Mouse (Mus musculus): ENCODE results near the gene Tlk1.
A peak's percentile ranks its signal among the peaks of the same experiment; 100 is the strongest.

Tlk1 gene

DNA sequence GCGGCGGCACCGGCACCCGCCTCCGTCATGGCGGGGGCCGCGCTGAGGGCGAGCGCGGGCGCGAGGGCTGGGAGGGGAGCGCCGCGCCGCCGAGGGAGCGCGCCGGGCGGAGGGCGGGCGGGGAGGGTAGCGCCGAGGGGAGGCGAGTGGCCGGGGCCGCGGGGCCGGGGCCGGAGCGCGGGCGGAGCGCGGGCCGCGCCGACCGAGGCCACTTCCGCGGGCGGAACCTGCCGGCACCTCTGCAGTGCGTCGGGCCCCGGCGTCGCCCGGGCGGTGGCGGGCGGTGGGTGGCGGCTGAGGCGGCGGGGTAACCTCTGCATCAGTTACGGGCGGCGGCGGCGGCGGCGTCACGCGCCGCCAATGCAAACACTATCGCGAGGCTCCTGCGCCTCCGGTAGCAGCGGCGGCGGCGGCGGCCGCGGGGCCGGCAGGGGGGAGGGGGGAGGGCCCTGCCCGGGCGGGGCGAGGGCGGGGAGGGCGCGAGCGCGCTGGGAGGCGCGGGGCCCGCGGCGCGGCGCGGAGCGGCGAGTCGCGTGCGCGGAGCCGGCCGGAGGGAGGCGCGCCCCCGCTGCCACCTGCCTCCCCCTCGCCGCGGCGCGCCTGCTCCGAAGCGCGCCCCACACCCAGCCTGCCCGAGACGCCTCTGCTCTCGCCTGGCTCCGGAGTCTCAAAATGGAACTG lies at the start of gene Tlk1:
Gene Tlk1 (minus strand): TSS at position 358 of the 681 bp plus-strand sequence.
- peak; percentile 73 to 89 for DNase-seq

DNA sequence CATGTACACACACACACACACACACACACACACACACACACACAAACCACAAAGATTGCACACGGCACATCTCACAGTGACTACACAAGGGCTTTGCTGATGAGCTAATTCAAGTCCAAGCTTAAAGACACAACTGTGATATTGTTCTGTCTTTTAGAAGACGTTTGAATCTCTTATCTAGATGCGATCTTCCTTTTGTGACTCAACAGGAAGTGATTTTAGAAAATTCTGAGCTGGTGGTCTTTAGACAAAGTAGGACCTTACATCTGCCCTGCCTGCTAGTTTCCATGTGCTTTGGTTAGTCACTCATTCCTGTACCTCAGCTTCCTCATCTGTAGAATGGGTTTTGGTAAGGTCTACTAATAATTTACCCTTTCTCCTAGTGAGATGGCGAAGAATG lies 49.6 kb upstream of the Tlk1 start:
- no peak for DNase-seq

DNA sequence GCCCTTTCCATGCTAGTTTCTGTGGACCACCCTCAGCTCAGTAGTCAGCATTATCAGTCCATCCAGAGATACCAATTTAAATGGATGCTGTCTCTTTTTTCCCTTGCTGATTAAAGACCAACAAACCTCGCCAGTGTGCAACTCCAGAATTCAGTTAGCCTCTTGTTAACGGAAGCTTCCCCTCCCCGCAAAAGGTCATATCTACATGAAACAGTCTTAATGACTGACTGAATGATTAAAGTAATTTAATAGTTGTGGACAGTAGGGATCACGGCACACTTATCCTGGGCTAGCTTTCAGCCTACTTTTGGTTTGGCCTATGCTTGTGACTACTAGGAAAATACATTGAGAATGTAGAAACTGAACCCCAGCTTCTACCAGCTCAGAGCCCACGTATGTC lies 47.6 kb upstream of the Tlk1 start:
- no peak for DNase-seq

DNA sequence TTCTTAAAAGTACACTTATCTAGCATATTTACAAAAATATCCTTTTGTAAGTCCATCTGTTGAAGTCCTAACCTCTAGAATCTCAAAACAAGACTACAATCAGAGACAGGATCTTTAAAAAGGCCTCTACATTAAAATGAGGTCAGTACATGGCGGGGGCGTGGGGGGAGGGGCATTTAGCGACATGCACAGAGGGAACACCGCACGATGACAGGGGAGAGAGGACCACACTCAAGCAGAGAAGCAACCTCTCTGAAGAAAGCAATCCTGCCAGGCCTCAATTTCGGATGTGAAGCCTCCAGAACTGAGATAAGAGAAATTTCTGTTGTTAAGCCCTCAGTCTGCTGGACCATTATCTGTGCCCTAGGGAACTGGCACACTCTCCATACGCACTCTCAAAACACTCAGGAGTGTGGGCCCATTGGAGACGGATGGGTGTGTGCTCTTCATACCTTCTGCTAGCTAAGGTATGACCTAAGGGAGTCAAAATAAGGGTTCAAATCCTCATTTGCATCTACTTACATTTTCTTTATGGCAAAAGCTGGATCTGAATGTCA lies 46.0 kb upstream of the Tlk1 start:
- no peak for DNase-seq

DNA sequence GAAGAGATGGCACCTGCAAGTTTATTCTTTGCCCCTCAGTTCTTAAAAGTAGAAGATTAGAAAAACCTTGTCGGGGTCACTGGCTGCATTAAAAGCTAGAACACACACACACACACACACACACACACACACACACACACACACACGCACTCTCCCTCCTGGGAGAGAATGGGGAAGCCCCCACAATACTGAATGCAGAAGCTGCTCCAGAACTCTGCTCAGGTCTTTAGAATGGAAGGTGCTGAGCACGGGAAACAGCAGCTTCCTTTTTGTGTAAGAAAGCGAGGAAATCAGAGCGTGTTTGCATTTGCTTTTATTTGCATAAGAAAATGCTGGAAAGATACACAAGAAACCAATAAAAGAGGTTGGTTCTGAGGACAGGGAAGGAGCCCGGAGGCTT lies 45.3 kb upstream of the Tlk1 start:
- DNase-seq: no peak

- no peak for DNase-seq
These were observed 43.6 kb upstream of the Tlk1 start for GRCm38 (mm10) chr2:70869116-70869515.

- DNase-seq: no peak
These were observed 41.7 kb upstream of the Tlk1 start for GRCm38 (mm10) chr2:70867231-70867630.

DNA sequence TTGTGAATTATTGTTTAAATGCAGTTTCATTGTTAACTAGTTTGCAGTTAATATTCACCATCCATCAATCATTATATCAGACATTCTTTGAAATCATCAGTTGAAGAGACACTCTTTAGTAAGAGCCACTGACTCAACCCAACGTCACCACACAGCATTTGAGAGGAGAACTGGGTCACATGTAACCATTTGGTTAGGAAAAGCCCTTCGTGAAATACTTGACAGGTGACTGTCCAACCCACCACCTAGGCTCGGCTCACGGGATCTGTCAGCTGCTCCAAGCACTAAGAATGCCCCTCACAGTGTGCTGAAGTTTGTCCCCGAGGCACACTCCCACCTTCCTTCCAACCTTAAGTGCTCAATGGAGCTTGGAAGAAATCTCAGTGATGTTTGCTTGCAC lies 37.4 kb upstream of the Tlk1 start:
- no peak for DNase-seq

GRCm38 (mm10) chr2:70859740-70860139 lies 34.2 kb upstream of the Tlk1 start:
- no peak for DNase-seq

DNA sequence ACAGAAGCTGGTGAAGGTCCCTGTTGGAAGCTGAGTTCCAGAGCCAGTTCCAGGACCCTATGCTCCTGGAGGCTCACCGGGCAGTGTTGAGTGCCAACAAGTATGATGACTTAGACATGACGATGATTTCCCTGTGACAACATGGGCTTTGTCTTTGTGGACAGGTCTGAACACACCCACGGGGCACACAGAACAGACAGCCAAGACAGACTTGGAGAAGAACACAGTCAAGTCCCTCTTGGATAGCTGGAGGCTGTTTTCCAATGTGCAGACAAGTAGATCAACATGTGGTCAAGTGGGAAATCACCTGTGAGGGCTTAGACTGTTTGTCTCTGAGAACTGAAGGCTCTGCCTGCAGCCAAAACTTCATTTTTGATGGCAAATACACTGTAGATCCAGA lies 31.4 kb upstream of the Tlk1 start:
- no peak for DNase-seq

DNA sequence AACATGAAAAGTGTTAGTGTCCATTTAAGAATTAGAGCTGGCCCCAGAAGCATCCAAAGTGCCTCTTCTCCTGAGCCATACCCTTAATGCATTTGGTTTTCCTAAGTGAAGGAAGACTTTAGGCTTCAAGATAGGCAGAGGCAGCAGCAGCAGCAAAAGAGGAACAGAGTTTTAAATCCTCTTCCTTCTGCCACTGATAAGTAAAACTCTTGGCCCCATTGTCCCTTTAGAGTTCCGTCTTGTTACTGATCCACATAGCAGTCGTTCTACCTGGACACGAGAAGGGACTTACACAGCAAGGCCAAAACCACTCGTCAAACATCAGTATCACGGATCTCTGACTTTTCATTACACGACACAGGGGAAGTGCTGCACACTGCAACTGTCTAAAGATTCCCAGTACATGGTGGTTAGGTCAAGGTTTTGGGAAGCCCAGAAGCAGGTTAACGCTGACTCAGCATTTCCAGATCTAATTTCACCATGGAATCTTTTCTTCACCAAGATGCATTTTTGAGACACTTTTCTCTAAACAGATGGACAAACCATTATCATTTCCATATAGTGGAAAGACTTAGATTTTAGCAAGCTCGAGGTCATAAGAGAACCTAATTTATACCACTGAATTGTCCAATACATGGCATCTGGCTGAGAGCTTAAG lies 28.8 kb upstream of the Tlk1 start:
- no peak for DNase-seq

DNA sequence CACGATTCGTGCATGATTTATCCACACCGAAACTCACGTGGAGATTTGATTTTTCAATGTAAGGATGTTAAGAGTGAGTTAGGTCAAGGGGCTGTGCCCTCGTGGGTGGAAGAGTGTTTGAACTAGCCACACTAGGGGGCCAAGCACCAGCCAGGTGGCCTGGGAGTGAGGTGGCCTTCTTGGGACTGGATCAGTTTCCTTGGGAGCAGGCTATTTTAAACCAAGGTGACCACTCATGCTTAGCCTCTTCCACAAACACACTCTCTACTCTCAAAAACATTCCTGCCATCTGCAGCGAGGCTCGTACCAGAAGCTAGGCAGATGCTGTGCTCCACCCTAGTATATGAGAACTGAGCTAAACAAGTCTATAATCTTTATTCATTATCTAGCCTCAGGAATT lies 27.8 kb upstream of the Tlk1 start:
- DNase-seq: no peak

GRCm38 (mm10) chr2:70852796-70853221 lies 27.3 kb upstream of the Tlk1 start:
- peak in 1 of 2 experiments; percentile 8 for DNase-seq

DNA sequence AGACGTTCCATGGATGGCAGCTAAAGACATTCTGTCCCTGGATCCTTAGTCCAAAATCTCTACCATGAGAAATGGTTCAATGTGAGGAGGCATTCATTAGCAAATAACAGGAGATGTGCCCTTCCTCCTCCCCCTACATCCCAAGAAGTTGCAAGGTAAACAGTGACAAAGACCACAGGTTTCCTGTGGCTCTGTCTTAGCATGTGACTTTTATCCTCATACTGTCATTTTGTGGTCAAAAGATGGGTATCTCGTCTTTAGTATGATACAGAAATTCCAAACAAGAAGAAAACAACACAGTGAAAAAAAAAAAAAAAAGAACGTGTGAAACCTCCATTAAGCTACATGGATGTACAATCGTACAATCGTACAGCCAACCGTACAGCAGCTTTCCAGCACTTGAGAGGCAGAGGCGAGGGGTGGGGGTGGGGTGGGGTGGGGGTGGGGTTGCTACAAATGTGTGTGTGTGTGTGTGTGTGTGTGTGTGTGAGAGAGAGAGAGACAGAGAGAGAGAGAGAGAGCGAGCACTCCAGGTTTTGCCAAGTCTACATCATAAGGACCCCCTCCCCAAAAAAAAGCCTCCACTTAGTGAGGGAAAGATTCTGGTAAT lies 26.8 kb upstream of the Tlk1 start:
- DNase-seq: no peak

- no peak for DNase-seq
These were observed 20.3 kb upstream of the Tlk1 start for GRCm38 (mm10) chr2:70845871-70846270.

- DNase-seq: no peak
These were observed 19.3 kb upstream of the Tlk1 start for GRCm38 (mm10) chr2:70844694-70845395.

DNA sequence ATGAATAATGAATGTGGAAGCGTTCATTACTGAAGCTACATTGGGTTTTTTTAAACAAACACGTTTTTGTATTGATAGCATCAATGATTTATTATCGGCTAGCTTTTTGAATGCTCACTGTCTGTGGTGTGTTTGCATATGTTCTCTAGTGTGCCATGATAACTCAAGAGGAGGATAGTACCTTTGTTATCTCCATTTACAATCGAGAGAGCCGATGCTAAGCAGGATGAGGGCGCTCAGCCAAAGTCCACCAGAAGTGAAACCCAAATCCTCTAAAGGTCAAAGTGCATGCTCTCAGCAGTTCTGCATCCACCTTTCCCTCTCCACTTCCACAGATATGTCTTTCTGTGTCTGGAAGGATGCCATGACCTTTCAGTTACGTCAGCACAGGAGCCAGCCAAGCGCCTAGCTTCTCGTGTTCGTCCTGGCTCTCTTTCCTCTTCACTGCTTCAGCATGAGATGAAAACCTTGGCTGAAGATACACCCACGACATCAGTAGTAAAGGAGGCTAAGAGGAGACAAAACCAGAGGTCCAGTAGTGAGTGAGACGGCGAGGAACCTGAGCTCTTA lies 16.6 kb upstream of the Tlk1 start:
- no peak for DNase-seq

- DNase-seq: no peak
These were observed 13.1 kb upstream of the Tlk1 start for GRCm38 (mm10) chr2:70838536-70839216.

GRCm38 (mm10) chr2:70836306-70836651 lies 10.8 kb upstream of the Tlk1 start:
- DNase-seq: no peak

GRCm38 (mm10) chr2:70835641-70836305 lies 10.2 kb upstream of the Tlk1 start:
- DNase-seq: no peak

GRCm38 (mm10) chr2:70835209-70835608 lies 9.7 kb upstream of the Tlk1 start:
- DNase-seq: no peak

- no peak for DNase-seq
These were observed 7.7 kb upstream of the Tlk1 start for GRCm38 (mm10) chr2:70833261-70833660.
